Mouse (Mus musculus) intestine, embryonic 15.5 days (tissue): ENCODE results near the gene Pxn. TPM values are rescaled to one million over a fixed set of nuclear protein-coding genes. Genes with fewer than 3 reads are reported as not detected.
"Not testable (repeated sequence)": the region's sequence is repeated elsewhere in the genome, so short reads cannot be mapped to it uniquely, and the experiment has no call there.

Experiments
- ATAC-seq: fragments of 200-750 bp; cut with Nextera tagmentation; 2 replicates; pipeline ENCODE4 v1.8.0; 2017; ENCODE audit warnings: moderate TSS enrichment, moderate library complexity
- H3K27ac ChIP-seq: fragments of 300-500 bp; sonication (generic); 2 replicates; pipeline ENCODE4 v1.5.1; 2015; ENCODE audit warnings: mild to moderate bottlenecking, inconsistent platforms
- H3K27me3 ChIP-seq: fragments of 300-500 bp; sonication (generic); replicated peaks from 2 replicates; pipeline ENCODE4 v1.6.1; 2015; ENCODE audit warnings: inconsistent platforms
- H3K36me3 ChIP-seq: fragments of 300-500 bp; sonication (generic); 2 replicates; pipeline ENCODE4 v1.6.1; 2015; ENCODE audit warnings: inconsistent platforms
- H3K4me1 ChIP-seq: fragments of 300-500 bp; sonication (generic); replicated peaks from 2 replicates; pipeline ENCODE4 v1.6.1; 2015; ENCODE audit warnings: inconsistent platforms
- H3K4me2 ChIP-seq: fragments of 300-500 bp; sonication (generic); replicated peaks from 2 replicates; pipeline ENCODE4 v1.6.1; 2015; ENCODE audit warnings: mild to moderate bottlenecking, inconsistent platforms
- H3K4me3 ChIP-seq: fragments of 300-500 bp; sonication (generic); replicated peaks from 2 replicates; pipeline ENCODE4 v1.5.1; 2015; ENCODE audit warnings: inconsistent platforms
- H3K9ac ChIP-seq: fragments of 300-500 bp; sonication (generic); 2 replicates; pipeline ENCODE4 v1.6.1; 2015; ENCODE audit warnings: inconsistent platforms
- H3K9me3 ChIP-seq: fragments of 300-500 bp; sonication (generic); 2 replicates; pipeline ENCODE4 v1.6.1; 2016; ENCODE audit warnings: inconsistent platforms
- WGBS: fragments of 180-500 bp; shearing (Covaris S2); methylation state at CpG from one replicate; pipeline ENCODE4 v1.1.7; 2015; 5-methylcytosine and 5-hydroxymethylcytosine counted together
- polyA plus RNA-seq: library from polyadenylated mRNA; unstranded; fragments of >200 nt; fragmentation: Nextera tagmentation; extraction: Ambion mirVana; gene quantifications from 2 replicates; pipeline ENCODE4 v1.2.1, GENCODE M21; 2015

Gene Pxn
- polyA plus RNA-seq, 1 experiment from 2014 or later = 56.9 TPM

DNA sequence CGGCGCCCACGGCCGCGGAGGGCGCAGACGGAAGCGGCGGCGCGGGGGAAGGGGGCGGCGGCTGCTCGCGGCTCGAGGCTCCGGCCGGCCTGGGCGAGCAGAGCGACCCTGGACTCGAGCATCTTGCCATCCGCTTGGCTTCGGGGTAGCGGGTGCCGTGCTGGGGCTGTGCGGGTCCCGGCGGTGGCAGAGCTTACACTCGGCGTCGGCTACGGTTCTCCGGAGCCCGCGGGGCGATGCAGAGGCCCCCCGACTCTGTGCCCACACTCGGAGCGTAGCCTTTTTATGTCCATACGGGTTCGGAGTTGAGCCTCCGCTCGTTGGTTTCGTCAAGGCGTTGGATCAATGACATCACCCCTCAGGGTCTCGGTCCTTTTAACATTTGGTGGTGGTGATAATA is 58.9 kb downstream of the Pxn start:
- under 1% methylated on average over 39 of the region's 46 CpGs for WGBS
- H3K27ac ChIP-seq = peak overlapping the region; percentile 78
- no peaks in the 10 kb centered on the region for H3K27me3 ChIP-seq
- peak overlapping the region; percentile 90 for H3K4me2 ChIP-seq
- ATAC-seq = peak; percentile 35
- peaks cover 25% of the 10 kb centered on the region for H3K36me3 ChIP-seq
- H3K4me3 ChIP-seq = peak overlapping the region; percentile 94
- no peaks in the 10 kb centered on the region for H3K9me3 ChIP-seq
- peaks cover 36% of the 10 kb centered on the region for H3K4me1 ChIP-seq
- peak overlapping the region; percentile 98 for H3K9ac ChIP-seq

DNA sequence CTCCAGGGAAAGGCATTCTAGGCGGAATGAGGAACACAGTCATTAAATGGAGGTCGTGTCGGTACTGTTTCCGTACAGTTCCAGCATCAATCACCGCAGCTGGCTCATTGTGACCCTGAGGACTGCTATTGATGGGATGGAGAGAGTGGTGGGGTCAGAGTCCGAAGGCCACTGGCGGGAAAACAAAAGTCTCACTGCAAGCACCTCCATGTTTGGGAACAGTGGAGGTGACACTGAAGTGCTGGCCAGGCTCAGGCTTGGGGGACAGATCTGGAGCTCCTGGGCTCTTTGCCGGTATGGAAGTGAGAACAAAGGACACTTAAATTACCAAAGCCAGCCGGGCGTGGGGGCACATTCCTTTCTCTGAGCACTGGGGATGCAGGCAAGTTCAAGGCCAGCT is 62.2 kb downstream of the Pxn start:
- Histone ChIP-seq H3K27ac (peak overlapping the region; percentile 56), H3K9ac (no peak overlapping the region), H3K9me3 (no peaks in the 10 kb centered on the region), H3K27me3 (no peaks in the 10 kb centered on the region), H3K4me3 (no peak overlapping the region), H3K4me2 (no peak overlapping the region), H3K36me3 (peaks cover 10% of the 10 kb centered on the region), H3K4me1 (peaks cover 26% of the 10 kb centered on the region)
- 42% methylated on average over 10 of the region's 10 CpGs for WGBS
- ATAC-seq = peak; percentile 24; the same call in 1 of the 2 replicates

DNA sequence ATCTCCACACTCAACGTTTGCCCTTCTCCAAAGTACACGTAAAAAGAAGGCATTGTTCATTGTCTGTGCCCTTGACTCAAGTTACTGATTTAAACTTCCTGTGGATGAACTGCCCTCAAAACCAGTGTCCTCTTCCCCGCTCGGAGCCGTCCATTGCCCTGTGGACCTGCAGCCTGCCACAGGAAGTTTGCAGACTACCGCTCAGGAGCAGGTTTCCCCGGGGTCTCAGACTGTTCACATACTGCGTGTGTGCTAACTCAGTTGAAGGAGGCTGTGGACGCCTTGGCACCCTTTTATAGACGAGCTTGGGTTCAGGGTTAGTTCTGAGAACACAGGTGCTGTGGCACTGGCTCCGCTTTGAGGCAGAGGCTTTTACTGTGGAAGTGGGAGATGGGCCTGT is 62.8 kb downstream of the Pxn start:
- Histone ChIP-seq H3K36me3 (peaks cover 8% of the 10 kb centered on the region; the same call in 1 of the 2 replicates), H3K27ac (no peak overlapping the region), H3K4me2 (no peak overlapping the region), H3K27me3 (no peaks in the 10 kb centered on the region), H3K9me3 (no peaks in the 10 kb centered on the region), H3K4me3 (no peak overlapping the region), H3K4me1 (peaks cover 24% of the 10 kb centered on the region), H3K9ac (no peak overlapping the region)
- ATAC-seq = no peak
- WGBS = 67% methylated on average over 11 of the region's 11 CpGs

DNA sequence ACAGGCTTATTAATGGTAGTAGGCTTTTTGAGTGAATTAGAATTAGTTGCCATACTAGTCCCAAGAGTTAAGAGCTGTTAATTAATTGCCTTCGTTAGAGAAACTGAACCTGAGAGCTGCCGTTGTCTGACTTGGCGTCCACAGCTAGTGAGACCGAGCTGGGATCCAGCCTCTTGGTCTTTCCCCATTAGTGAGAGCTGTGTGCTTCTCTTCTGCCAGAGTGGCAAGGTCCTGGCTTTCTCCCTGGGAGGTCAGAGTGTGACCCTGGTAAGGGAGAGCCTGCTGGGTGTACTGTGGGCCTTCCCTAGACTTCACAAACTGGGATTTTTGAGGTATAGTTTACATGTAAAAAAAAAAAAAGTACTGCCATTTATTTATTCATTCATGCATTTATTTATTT is 63.2 kb downstream of the Pxn start:
- Histone ChIP-seq H3K4me1 (peaks cover 21% of the 10 kb centered on the region), H3K9ac (no peak overlapping the region), H3K27me3 (no peaks in the 10 kb centered on the region), H3K4me3 (no peak overlapping the region), H3K9me3 (no peaks in the 10 kb centered on the region), H3K4me2 (no peak overlapping the region), H3K36me3 (peaks cover 10% of the 10 kb centered on the region), H3K27ac (no peak overlapping the region)
- 83% methylated on average over 4 of the region's 4 CpGs for WGBS
- ATAC-seq = no peak

DNA sequence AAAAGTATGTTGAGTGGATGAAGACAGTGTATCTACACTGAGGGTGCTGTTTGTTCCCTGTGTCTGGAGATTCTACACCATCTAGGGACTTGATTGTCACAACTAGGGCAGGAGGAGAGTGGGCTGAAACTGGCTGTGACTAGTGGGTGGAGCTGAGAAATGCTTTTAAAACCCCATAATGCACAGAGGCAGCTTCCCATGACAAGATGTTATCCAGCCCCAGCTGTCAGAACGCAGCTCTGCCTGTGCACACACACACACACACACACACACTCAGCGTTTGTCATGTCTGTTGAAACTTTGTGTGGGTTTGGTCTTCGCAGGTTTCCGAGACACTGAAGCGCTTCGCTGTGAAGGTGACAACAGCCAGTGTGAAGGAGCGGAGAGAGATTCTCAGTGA is 64.6 kb downstream of the Pxn start:
- ATAC-seq = no peak
- 88% methylated on average over 7 of the region's 7 CpGs for WGBS
- H3K4me2 ChIP-seq = no peak overlapping the region
- H3K4me1 ChIP-seq = peaks cover 15% of the 10 kb centered on the region
- H3K27me3 ChIP-seq = no peaks in the 10 kb centered on the region
- no peak overlapping the region for H3K27ac ChIP-seq
- H3K9ac ChIP-seq = no peak overlapping the region
- H3K9me3 ChIP-seq = no peaks in the 10 kb centered on the region
- H3K36me3 ChIP-seq = peaks cover 18% of the 10 kb centered on the region
- H3K4me3 ChIP-seq = no peak overlapping the region

DNA sequence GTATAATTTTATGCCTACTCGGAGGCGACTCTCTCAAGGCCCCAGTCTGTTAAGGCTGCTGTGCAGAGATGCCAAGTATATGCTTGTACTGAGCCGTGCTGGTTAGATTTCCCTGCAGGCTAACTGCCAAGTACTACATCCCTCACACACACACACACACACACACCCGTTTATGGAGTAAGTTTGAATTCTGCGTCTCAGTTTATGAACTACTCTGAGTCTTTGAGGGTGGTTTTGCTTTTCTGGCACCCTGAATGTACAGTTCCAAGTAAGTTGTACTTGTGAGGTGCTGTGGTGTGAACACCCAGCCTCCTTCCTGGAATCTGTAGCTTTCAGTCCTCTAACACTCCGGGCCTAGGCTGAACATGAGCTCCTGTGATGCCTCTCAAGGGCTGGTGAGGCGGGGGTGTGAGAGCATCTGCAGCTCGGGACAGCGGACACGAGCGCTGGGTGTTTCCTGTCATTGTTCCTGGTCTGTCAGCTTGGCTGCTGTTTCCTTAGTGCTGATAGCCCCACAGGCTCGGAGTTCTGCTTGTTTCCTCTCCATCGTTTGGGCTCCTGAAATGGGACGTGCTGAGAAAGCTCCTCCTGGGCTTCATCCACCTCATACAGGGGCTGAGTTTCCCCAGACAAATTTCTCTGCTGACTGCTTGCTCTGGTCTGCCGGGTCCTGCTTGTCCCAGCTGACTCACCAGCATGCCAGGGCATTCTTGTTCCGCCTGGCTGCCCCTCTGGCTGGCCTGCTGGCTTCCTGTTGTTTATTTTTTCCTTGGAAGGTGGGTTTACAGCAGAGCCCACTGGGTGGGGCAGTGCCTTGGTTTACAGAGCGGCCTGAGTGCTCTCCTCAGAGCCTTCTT is 66.4 kb downstream of the Pxn start:
- Histone ChIP-seq H3K9me3 (no peaks in the 10 kb centered on the region), H3K4me3 (no peak overlapping the region), H3K4me2 (no peak overlapping the region), H3K27me3 (no peaks in the 10 kb centered on the region), H3K4me1 (peaks cover 10% of the 10 kb centered on the region), H3K36me3 (peaks cover 26% of the 10 kb centered on the region), H3K27ac (peak overlapping the region; percentile 77), H3K9ac (no peak overlapping the region)
- whole genome bisulfite sequencing = 41% methylated on average over 17 of the region's 17 CpGs
- ATAC-seq = no peak

DNA sequence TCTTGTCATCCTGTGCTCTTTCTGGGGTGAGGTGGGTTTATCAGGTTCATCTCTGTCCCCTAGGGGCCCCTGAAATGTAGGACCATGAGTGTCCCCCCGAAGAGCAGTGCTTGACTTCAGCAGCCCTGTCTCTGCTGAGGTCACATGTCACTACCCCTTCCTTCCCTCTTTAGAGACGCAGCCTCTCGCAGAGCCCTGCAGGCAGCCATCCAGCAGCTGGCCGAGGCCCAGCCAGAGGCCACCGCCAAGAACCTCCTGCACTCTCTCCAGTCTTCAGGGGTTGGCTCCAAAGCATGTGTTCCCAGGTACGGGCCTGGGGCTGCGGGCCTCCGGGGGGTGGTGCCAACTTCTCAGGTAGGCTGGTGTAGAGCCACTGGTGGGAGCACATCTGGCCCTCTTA is 68.5 kb downstream of the Pxn start:
- no peak overlapping the region for H3K27ac ChIP-seq
- H3K36me3 ChIP-seq = peaks cover 41% of the 10 kb centered on the region
- no peaks in the 10 kb centered on the region for H3K27me3 ChIP-seq
- H3K9me3 ChIP-seq = no peaks in the 10 kb centered on the region
- H3K9ac ChIP-seq = no peak overlapping the region
- H3K4me3 ChIP-seq = no peak overlapping the region
- no peak for ATAC-seq
- 82% methylated on average over 8 of the region's 8 CpGs for WGBS
- H3K4me1 ChIP-seq = 0 out of 2 replicates have a peak, but pooled peaks cover 2% of the 10 kb centered on the region
- no peak overlapping the region for H3K4me2 ChIP-seq

DNA sequence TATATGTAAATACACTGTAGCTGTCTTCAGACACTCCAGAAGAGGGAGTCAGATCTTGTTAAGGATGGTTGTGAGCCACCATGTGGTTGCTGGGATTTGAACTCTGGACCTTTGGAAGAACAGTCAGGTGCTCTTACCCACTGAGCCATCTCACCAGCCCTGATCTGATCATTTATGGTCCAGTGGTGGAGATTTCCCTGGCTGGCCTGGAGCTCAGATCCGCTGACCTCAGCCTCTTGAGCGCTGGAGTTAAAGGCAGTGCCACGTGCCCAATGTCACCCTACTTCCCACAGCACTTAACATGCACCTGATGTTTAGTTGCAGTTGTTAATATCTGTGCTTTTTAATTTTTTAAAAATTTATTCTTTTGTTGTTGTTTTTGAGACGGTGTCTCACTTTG is 71.2 kb downstream of the Pxn start:
- peaks cover 62% of the 10 kb centered on the region for H3K36me3 ChIP-seq
- not testable (repeated sequence) for ATAC-seq, H3K4me1 ChIP-seq, H3K9ac ChIP-seq, H3K4me3 ChIP-seq, H3K9me3 ChIP-seq, H3K27me3 ChIP-seq, H3K4me2 ChIP-seq, H3K27ac ChIP-seq
- WGBS = 96% methylated on average over 4 of the region's 4 CpGs

DNA sequence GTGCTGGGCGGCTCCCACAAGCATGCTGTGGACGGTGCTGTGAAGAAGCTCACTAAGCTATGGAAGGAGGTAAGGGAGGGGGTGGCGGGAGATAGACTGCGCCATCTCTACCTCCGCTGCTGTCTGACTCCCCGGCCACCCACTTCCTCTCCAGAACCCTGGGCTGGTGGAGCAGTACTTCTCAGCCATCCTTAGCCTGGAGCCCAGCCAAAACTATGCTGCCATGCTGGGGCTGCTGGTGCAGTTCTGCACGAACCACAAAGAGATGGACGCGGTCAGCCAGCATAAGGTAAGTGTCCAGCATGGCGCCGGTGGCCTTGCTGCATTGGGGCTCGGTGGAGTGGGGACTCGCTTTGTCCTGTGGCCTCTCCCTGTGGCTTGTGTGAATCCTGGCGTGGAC is 72.4 kb downstream of the Pxn start:
- no peak for ATAC-seq
- WGBS = 96% methylated on average over 14 of the region's 14 CpGs
- Histone ChIP-seq H3K9me3 (no peaks in the 10 kb centered on the region), H3K27ac (no peak overlapping the region), H3K4me1 (no peaks in the 10 kb centered on the region), H3K4me3 (no peak overlapping the region), H3K36me3 (peaks cover 72% of the 10 kb centered on the region), H3K27me3 (no peaks in the 10 kb centered on the region), H3K9ac (no peak overlapping the region), H3K4me2 (no peak overlapping the region)

DNA sequence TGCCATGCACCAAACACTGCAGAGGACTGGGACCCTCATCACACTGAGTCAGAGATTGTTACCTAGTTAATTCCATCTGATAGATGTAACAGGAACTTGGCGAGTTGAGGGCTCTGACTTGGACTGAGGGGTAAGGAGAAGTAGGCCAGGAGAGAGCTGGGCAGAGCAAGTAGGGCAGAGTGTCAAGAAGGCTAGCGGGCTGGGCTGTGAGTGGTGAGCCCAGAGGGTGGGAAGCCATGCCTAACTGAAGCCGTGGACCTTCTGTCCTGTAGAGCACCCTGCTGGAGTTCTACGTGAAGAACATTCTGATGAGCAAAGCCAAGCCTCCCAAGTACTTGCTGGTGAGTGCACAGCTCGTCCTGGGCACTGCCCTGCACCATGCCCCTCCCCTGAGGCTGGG is 72.9 kb downstream of the Pxn start:
- H3K27ac ChIP-seq = no peak overlapping the region
- H3K9ac ChIP-seq = no peak overlapping the region
- H3K9me3 ChIP-seq = no peaks in the 10 kb centered on the region
- H3K27me3 ChIP-seq = no peaks in the 10 kb centered on the region
- H3K4me1 ChIP-seq = no peaks in the 10 kb centered on the region
- peaks cover 76% of the 10 kb centered on the region for H3K36me3 ChIP-seq
- 86% methylated on average over 5 of the region's 5 CpGs for whole genome bisulfite sequencing
- ATAC-seq = no peak
- no peak overlapping the region for H3K4me3 ChIP-seq
- no peak overlapping the region for H3K4me2 ChIP-seq

DNA sequence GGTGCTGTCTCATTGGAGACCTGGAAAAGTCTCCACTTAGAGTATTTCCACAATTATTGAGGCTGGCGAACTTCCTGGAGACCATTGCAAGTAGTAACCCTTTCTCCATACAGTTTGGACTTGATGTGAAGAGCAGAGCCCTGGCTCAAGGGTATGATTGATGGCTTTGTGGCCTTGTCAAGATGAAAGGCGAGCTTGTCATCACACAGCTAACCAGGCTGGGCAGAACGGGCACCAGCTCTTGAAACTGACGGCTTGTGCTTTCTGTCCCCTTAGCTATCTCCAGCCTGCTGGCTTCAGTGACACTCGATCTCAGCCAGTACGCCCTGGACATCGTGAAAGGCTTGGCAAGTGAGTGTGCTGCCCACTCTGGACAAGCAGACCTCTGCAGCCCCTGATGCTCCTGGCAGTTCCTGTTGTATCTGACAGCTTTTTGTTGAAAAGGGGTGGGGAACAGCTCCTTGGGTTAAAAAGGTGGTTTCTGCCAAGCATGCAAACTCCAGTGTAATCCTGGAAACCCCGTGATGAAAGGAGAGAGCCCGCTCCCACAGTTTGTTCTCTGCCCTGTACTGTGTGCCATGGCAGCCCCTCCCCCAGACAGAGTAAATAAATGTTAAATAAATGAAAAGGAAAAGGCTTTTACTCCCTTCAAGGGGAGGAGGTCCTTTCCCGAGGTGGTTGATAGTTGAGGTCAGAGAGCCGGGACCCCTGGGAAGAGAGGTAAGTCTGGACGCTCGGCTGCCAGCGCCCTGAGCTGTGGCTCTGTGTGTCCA is 73.9 kb downstream of the Pxn start:
- Histone ChIP-seq H3K27me3 (no peaks in the 10 kb centered on the region), H3K4me3 (no peak overlapping the region), H3K36me3 (peaks cover 75% of the 10 kb centered on the region), H3K27ac (no peak overlapping the region), H3K9ac (no peak overlapping the region), H3K4me1 (no peaks in the 10 kb centered on the region), H3K4me2 (no peak overlapping the region), H3K9me3 (no peaks in the 10 kb centered on the region)
- 89% methylated on average over 14 of the region's 14 CpGs for WGBS
- no peak for ATAC-seq

DNA sequence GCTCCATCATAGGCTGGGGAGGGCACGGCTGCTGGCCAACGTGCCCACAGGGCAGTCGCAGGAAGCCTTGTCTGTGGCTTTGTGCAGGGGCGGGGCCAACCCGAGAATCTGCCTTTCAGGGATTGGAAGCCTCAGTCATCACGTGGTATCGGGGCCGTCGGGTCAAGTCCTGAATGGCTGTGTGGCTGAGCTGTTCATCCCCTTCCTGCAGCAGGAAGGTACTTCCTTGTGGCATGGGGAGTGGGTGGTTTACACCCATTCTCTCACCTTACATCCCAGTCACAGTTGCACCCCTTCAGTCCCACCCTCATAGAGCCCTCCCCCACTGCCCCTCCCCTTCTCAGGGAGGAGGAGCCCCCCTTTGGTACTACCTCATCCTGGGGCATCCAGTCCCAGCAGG is 75.2 kb downstream of the Pxn start:
- Histone ChIP-seq H3K4me1 (no peaks in the 10 kb centered on the region), H3K9ac (no peak overlapping the region), H3K27ac (no peak overlapping the region), H3K36me3 (peaks cover 77% of the 10 kb centered on the region), H3K4me2 (no peak overlapping the region), H3K4me3 (no peak overlapping the region), H3K9me3 (no peaks in the 10 kb centered on the region), H3K27me3 (no peaks in the 10 kb centered on the region)
- 89% methylated on average over 9 of the region's 9 CpGs for WGBS
- ATAC-seq = no peak
